Mouse (Mus musculus) inflammation-experienced regulatory T-cells, adult 6 months (primary cell): ENCODE data around the gene Ctsl. TPM values are rescaled to one million over a fixed set of nuclear protein-coding genes. Genes with fewer than 3 reads are reported as not detected.

ENCODE experiments used
- ATAC-seq: one replicate; pipeline ENCODE4 v1.8.0; 2017
- polyA plus RNA-seq, 3 experiments: library from polyadenylated mRNA; unstranded; fragments of 100-300 nt; shearing (Covaris generic); gene quantifications; one replicate each; pipeline ENCODE4 v1.2.1; 2017

The Ctsl gene
- polyA plus RNA-seq, 3 experiments from 2014 or later, result 2.3 to 10.7 (median 5.8) TPM

DNA sequence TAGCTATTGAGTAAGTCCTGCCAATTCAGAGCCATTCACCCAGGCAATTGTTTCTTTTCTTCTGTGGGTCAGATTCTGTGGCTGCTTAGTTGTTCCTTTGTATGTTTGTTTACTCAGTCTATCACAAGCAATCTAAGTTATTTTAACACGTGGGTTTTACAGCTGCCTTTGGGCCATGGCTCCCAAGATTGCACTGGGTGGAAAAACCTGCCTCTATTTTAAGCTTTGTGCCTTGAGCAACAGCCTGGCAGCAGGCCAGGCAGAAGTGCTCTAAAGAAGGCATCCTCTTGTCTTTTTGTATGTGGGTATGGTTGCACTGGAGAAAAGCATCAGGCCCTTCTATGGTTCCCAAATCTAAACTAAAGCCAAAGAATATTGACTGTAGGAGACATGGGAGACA is 3.0 kb upstream of the Ctsl start:
- ATAC-seq, result no peak

DNA sequence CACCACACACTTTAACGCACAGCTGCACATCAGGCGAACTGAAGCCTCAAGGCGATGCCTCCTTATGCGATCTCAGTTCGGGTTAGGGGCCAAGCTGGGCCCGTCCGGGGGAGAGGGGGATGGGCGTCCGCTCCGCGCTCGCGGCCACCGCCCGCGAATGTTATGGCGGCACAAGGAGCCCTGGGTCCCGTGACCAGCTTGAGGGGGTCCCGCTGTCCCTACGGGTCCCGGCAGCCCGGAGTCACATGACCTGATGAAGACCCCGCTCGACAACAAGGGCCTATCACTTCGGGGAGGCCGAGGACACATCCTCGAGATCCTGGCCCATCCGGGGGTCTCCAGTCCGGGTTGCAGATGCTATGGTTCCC is 901 bp downstream of the Ctsl start:
- ATAC-seq, result peak; percentile 36

DNA sequence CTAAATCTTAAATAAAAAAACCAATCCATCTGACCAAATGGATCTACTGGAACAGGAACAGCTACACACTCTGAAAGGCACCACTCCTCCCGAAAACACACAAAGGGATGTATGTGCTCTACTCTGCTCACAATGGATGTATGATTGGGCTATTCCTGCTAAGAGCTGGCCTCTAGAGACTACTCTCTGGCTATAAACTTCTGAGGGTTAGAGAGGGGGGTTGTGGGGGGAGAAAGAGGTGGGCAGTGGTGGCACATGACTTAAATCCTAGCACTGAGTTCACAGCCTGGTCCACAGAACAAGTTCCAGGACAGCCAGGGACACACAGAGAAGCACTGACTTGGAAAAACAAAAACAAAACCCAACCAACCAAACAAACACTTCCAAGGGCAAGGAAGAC is 2.1 kb downstream of the Ctsl start:
- ATAC-seq, result no peak

DNA sequence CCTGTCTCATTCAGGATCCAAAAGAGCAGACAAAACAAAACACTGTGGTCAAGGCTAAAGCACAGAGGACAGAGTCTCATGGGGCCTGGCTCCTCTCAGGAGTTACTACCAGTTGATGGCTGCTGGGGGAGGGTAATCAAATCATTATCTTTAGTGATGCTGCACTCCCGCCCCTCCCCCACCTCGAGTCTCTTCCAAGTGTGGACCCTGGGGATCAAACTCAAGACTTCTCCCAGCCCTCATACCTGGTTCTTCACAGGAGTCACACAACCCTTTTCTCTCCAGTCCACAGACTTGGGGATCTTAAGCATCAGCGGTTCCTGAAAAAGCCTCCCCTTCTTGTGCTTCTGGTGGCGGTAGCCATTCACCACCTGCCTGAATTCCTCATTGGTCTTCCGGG is 3.1 kb downstream of the Ctsl start:
- no peak for ATAC-seq

DNA sequence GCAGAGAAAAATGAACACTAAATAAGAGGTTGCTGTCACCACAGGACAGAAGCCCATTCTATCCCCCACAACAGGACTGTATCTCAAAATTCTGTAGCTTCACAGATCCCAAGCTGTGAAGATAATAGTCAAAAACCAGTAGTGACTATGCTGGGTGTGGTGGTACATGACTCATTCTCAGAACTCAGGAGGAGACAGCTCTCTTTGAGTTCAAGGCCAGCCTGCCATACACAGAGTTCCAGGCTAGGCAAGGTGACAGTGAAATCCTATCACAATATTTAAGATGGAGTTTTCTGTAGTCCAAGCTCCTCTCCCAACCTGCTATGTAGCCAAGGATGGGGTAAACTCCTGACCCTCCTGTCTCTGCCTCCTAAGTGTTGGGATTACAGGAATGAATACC is 5.4 kb downstream of the Ctsl start:
- no peak for ATAC-seq

DNA sequence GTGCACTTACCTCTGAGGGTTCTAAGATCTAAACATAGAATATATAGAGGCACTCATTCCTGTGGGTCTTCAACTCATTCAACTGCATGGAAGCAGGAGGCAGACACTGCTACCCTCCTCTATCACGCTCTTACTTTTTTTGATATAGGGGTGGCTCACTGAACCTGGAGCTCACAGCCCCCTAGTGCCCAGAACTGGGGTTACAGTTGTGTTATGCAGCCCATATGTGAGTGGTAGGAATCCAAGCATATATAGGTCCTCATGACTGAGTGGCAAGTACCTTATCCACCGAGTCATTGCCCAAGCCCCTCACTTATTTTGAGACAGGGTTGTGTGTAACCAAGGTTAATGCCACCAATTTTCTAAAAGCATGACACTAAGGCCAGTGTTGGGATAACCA is 6.4 kb downstream of the Ctsl start:
- peak; percentile 87 for ATAC-seq

DNA sequence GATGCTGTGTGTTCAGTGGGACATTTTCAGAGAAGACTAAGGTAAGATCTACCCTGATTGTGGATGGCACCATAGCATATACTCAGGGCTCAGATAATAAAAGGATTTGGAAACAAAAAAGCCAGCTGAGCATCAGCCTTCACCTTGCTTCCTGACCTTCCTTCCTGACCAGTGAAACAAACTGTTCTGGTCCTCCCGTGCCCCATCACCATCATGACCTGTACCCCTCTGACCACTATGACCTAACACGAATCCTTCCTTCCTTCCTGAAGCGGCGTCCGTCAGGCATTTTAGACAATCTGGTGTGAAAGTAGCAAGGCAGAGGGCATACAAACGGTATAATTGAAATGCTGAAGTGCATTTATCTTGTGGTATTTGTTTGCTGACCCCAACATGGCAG is 8.6 kb downstream of the Ctsl start:
- no peak for ATAC-seq

DNA sequence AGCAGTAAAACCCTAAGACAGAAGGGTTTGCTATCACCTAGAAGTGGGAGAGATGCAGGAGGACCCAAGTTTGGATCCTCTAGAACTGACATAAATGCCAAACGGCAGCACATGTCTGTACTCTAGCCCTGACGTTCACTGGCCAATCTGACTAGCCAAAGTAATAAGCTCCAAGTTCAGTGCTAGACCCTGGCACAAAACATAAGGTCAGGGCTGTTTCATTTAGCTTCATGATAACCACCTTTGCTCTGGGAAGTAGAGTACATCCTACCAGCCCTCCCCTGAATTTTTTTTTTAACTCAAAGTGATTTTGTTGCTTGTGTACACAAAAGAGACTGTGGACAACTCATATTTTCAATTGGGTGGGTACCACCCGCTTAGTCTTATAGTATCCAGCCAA is 9.7 kb downstream of the Ctsl start:
- no peak for ATAC-seq

DNA sequence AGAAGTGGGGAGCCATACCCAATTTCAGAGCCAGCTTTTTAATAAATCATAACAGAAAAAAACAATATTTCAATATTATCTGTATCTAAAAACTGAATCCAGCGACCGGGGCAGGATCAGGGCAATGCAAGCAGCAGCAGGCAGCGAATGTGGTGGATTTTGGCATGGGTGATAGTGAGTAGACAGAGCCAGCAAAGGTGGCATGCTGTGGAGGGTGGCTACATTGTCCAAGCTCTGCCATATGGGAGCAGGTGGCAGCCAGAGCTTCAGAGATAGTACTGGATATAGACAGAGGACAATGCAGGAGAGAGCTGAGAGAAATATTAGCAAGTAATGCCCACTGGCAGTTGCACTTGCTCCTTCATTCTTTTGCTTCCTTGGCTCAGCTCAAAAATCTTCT is 11.0 kb downstream of the Ctsl start:
- ATAC-seq, result no peak

DNA sequence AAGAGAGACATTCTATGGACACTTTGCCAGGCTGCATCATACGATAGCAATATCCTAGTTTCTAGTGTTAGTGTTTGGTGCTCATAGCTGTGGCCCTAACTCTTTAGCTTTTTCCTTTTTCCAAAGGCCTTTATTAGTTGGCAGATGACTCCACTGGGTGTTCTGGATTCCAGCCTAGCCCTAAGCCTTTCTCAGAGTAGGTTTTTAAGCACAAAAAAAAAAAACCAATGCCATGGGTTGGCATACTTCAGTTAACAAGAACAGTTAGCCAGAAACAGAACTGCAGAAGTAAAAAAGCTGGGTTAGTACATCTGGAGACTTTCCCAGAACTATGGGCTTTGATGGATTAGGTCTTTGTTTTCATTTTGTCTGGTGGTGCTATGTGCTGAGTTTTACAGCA is 12.2 kb downstream of the Ctsl start:
- ATAC-seq, result no peak

DNA sequence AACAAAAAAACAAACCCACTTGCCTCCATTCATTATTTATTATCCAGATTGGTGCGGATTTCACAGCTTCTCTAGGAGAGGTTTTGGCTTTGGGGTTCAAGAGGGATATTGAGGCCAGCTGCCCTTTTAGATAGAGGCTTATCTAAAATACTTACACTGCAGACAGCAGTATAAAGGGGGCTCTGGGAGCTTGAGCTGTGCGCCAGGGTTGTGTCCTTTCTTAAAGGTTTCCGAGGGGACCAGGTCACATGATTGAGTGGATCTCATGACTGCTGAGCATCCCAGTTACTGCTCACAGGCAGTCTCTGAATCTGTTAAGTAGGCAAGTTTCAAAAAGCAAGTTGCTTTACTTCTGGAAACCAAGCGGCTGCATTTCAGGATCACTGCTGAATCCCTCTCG is 13.3 kb downstream of the Ctsl start:
- no peak for ATAC-seq

DNA sequence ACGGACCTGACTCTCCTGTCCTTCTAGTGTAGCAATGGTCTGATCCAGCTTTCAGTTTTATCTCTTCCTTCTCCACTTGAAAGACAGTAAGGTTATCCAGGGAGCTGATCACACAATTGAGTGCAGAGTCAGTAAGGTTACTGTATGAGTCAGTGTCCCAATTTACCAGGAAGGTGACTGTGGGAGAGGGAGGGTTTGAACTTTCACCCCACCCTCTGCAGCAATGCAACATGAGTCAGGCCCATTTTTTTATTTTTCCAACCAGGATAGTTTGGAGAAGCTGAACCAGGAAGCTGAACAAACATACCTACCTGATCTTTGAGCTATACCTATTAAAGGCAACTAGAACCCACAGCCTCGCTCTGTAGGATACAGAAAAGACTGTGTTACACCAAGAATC is 21.2 kb downstream of the Ctsl start:
- ATAC-seq, result no peak

DNA sequence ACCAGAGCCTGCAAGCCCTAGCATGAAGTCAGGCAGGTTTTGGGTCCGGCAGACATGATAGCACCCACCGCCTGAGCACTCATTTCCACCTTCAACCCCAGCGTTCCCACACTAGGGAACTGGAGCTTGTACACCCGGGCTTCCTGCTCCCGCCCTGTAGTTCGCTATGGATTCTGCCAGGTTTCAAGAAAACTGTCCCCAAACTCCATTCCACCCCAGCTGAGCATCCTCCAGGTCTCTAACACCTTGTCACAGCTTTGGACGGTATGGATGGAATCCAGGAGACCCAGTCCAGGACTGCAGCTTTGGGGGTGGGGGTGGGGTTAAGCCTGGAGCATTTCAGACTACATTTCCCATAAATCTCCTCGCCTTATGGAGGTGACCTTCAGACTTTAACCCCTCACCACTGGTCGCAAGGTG is 26.6 kb downstream of the Ctsl start:
- ATAC-seq, result no peak

DNA sequence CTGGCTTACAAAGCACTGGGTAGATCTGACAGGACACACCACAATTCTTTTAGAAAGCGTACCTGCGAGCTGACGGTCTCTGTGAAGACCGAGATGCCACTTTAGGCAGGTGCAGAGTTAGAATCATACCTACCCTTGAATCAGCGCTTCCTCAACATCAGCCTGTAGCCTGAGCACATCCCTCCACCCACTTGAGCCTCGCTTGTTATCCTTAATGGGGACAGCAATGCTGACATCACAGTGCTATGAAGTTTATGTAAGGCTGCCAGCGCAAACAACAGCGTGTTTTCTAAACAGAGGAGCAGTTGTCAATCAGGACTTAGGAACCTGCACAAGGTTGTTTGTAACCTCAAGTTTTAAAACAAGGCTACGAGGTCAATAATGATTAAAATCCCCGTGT is 27.1 kb downstream of the Ctsl start:
- ATAC-seq, result no peak

DNA sequence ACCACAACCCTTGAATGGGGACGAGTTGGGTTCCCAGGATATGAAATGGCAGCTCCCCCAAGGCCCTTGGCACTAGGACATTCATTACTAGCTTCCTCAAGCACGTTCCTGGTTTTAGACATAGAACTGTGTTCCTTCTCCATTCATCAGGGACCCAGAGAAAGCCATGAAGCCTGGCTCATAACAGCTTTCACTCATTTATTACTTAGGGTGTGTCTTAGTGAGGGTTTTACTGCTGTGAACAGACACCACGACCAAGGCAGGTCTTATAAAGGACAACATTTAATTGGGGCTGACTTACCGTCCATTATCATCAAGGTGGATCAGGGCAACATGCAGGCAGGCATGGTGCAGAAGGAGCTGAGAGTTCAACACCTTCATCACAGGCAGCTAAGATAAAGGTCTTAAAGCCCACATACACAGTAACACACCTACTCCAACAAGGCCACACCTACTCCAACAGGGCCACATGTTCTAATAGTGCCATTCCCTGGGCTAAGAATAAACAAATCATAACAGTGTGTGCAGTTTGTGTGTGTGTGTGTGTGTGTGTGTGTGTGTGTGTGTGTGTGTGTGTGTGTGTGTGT is 35.1 kb downstream of the Ctsl start:
- ATAC-seq, result no peak

DNA sequence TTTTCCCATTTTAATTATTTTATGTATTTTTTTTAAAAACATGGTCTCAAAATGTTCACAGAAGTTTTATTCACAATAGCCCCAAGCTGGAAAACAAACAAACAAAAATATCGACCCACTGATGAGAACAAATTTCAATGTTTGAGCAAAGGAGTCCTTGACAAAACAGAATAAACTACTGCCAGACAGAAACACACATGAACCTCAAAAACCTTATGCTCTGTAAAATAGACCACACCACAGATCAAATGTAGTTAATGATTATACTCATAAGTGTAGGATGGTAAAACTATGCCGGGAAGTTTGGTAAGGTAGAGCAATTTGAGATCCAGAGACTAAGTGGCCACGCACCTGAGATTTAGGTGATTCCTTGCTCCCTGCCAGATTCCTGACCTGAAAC is 37.6 kb downstream of the Ctsl start:
- ATAC-seq, result no peak

DNA sequence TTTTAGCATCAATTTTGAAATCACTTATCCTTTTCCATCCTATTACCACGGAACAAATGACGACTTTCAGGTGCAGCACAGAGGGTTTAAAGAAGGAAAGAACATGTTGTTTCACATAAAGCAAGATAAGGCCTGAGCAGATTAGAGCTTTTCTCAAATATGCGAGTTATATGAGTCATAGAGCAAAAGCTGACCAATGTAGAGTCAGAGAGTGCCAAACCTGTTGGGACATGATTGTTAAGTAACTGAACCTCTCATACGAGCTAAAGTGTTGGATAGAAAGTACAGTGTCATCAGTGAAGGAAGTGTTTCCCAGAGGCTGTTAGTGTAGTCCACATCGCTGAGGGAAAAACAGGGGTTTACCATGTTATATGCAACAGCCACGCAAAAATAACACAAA is 38.4 kb downstream of the Ctsl start:
- ATAC-seq, result no peak

DNA sequence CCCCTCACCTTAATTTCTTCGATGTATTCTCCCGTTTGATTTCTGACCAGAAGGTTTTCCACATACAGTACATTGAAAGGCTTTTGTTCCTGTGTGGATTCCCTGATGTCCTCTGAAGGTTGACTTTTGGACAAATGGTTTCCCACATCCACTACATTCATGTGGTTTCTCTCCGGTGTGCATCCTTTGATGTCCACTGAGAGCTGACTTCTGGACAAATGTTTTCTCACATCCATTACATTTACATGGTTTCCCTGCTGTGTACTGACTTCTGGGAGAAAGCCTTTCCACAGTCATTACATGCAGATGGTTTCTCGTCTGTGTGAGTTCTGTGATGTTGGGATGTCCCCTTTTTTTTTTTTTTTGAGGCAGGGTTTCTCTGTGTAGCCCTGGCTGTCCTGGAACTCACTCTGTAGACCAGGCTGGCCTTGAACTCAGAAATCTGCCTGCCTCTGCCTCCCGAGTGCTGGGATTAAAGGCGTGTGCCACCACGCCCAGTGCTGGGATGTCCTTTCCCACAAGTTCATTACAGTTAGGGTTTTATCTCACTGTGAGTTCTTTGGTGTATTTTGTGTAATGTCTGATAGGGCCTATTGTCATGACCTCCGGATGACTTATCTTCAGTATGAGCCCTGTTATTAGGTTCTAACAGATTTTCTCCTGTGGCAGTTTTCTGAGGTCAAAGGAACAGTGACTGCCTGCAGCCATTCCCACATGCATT is 48.0 kb downstream of the Ctsl start:
- ATAC-seq, result no peak

DNA sequence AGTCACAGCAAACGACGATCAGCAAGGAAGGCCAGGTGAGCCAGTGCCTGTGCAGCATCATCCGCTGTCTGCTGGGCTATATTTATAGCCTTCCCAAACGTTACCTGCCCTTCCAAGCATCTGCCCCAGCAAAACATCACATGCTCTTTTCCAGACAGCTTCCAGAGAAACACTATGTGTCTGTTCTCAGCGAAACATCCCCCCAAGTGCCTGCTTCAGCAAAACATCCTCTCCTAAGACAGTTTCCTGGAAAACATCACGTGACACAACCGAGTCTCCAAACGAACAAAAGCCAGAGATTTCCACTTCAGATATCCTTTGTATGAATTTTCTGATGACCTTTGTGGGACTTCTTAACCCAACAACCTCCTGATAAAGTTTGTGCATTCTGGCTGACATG is 50.4 kb downstream of the Ctsl start:
- ATAC-seq, result no peak

DNA sequence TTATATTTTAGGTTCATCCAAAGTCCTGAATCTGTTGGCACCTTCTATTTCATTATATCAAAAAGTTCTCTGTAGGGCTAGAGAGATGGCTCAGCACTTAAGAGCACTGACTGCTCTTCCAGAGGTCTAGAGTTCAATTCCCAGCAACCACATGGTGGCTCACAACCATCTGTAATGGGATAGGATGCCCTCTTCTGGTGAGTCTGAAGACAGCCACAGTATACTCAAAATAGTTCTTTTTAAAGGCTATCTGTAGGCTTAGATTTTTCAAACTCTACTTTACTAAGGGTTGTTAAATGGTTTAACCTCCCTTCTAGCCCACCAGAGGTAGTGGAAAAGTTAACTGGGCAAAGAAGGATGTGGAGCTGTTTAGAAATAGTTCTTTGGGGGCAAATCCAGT is 50.9 kb downstream of the Ctsl start:
- ATAC-seq, result no peak

DNA sequence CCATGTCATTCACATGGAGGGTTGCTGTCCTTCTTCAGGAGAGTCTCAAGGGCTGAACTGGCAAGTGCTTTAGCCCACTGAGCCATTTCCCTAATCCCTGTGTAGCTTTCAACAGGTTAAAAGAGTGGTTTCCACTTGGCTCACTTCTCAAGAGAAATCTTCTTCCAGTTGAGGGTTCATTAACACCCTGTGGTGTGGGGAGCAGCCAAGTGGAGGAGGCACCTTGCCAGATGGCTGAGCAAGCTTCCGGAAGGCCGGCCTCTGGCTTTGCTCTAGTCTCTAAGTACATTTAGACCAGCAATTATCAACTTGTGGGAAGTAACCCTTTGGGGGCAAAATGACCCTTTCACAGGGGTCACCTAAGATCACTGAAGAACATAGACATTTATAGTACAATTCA is 52.3 kb downstream of the Ctsl start:
- no peak for ATAC-seq

DNA sequence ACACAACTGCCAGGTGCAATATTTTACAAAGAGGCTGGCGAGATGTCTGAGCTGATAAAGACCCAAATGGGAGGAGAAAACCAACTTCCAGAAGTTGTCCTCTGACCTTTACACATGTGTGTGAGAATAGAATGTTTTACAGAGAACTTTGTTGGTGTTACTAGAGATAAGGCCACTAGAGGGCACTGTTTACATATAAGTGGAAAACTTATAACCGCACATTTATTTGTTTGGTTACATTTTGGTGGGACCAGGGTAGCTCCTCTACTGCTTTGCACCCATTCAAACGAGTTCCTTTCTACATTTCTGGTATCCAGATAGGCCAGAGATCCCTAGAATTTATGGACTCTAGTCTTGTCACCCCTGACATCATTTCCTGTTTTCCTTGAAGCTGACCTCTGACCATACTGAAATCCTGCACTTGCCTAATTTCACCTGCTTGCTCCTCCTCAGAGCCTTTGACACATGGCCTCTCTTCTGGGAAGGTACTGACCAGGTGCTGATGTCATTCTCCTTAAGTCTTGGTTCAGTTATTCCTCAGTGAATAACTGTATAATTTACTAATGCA is 55.1 kb downstream of the Ctsl start:
- ATAC-seq, result peak; percentile 57

DNA sequence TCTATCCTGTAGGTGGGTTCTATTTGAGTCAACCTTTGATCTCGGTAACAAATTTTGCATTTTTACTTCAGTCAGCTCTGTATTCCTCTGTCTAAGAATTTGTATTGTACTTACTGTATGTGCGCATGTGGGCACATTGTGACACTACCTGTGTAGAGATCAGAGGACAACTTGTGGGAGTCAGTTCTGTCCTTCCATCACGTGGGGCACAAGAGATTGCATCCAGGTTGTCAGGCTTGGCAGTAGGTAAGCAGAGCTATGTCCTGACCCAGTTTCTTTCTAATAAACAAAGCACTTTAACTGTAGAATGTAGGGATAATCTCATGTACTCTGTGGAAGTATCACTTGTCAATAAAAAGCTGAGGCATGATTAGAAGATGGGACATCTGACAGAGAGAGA is 56.6 kb downstream of the Ctsl start:
- no peak for ATAC-seq

DNA sequence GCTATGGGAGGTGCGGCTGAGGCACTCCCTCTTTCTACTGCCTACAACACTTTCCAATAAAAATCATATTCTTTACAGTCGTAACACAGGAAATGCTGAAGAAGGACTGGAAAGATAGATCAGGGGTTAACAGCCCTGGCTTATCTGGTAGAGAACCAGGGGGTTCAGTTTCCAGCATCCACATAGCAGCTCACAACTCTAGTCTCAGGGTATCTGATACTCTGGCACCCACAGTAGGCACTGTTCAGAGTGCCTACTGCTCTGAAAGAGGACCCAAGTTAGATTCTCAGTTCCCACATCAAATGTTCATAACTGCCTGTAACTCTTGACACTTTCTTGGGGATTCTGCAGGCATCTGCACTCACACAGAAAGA is 57.8 kb downstream of the Ctsl start:
- ATAC-seq, result peak; percentile 31
